35 mouse cellular contexts compared by ENCODE assay signal in genomic region chr9:96217299-96217698, GRCm38 (mm10).
"Had no signal": no experiment of that assay in that cellular context is flagged by ENCODE, and none has a peak within 500 bp of the region (broad histone marks: within the 10 kb centered on the region; RNA-seq: fewer than 3 reads in every experiment).

No protein-coding gene starts in this region.

- ATAC-seq: hindbrain, embryonic 16.5 days; hindbrain, postnatal 0 days; inflammation-experienced regulatory T-cells, adult 6 months; intestine, embryonic 15.5 days; intestine, embryonic 16.5 days; intestine, postnatal 0 days had no signal

- H3K27ac ChIP-seq: heart, embryonic 13.5 days; heart, embryonic 15.5 days; hindbrain, embryonic 10.5 days; hindbrain, embryonic 12.5 days; hindbrain, embryonic 13.5 days; hindbrain, embryonic 14.5 days; hindbrain, embryonic 15.5 days; hindbrain, postnatal 0 days; intestine, embryonic 15.5 days; kidney, embryonic 15.5 days; kidney, postnatal 0 days; layer of hippocampus, adult 2 months; left cerebral cortex, adult 2 months had no signal

- H3K27me3 ChIP-seq: heart, embryonic 12.5 days; heart, embryonic 13.5 days; heart, embryonic 15.5 days; hindbrain, embryonic 12.5 days; hindbrain, embryonic 13.5 days; hindbrain, embryonic 15.5 days; intestine, embryonic 15.5 days; kidney, embryonic 15.5 days had no signal

- H3K9me3 ChIP-seq: heart, embryonic 13.5 days; heart, embryonic 15.5 days; hindbrain, embryonic 10.5 days; hindbrain, embryonic 12.5 days; hindbrain, embryonic 13.5 days; hindbrain, embryonic 15.5 days; intestine, embryonic 15.5 days; kidney, embryonic 15.5 days had no signal

- H3K4me1 ChIP-seq: heart, embryonic 12.5 days; heart, embryonic 13.5 days; heart, embryonic 15.5 days; hindbrain, embryonic 12.5 days; hindbrain, embryonic 13.5 days; hindbrain, embryonic 15.5 days; intestine, embryonic 15.5 days; kidney, embryonic 15.5 days had no signal

- H3K9ac ChIP-seq: heart, embryonic 12.5 days; heart, embryonic 13.5 days; heart, embryonic 15.5 days; hindbrain, embryonic 12.5 days; hindbrain, embryonic 13.5 days; hindbrain, embryonic 14.5 days; hindbrain, embryonic 15.5 days; intestine, embryonic 15.5 days; kidney, embryonic 15.5 days had no signal

- DNase-seq: heart, postnatal 10 days; heart, postnatal 14 days; heart, postnatal 36 days; heart, postnatal 4 days; kidney, adult 11 months; kidney, adult 18-20 months; kidney, adult 2 months; kidney, adult 8-10 months; kidney, adult 9 months; kidney, postnatal 10 days; kidney, postnatal 14 days; kidney, postnatal 25 days; kidney, postnatal 36 days; kidney, postnatal 4 days; layer of hippocampus, adult 9-11 months; layer of hippocampus, postnatal 36 days had no signal

- H3K4me2 ChIP-seq: heart, embryonic 11.5 days; heart, embryonic 12.5 days; heart, embryonic 13.5 days; heart, embryonic 15.5 days; hindbrain, embryonic 12.5 days; hindbrain, embryonic 13.5 days; hindbrain, embryonic 14.5 days; hindbrain, embryonic 15.5 days; intestine, embryonic 15.5 days; kidney, embryonic 15.5 days had no signal

- H3K36me3 ChIP-seq: heart, embryonic 15.5 days; hindbrain, embryonic 12.5 days; hindbrain, embryonic 13.5 days; hindbrain, embryonic 15.5 days; intestine, embryonic 15.5 days had no signal

- H3K4me3 ChIP-seq: heart, embryonic 12.5 days; heart, embryonic 13.5 days; heart, embryonic 15.5 days; hindbrain, embryonic 10.5 days; hindbrain, embryonic 12.5 days; hindbrain, embryonic 13.5 days; hindbrain, embryonic 15.5 days; intestine, embryonic 15.5 days; kidney, embryonic 15.5 days; layer of hippocampus, adult 2 months; left cerebral cortex, adult 2 months had no signal
